Mouse (Mus musculus) hindbrain, embryonic 10.5 days (tissue): ENCODE results near the gene Ccdc146. TPM values are rescaled to one million over a fixed set of nuclear protein-coding genes. Genes with fewer than 3 reads are reported as not detected.
A peak's percentile ranks its signal among the peaks of the same experiment; 100 is the strongest.
"Not testable (repeated sequence)": the region's sequence is repeated elsewhere in the genome, so short reads cannot be mapped to it uniquely, and the experiment has no call there.

Experiments
- DNase-seq: peaks from one replicate; pipeline ENCODE4 v3.0.0-alpha.2; 2017; ENCODE audit warnings: low spot score
- H3K27ac ChIP-seq: fragments of 300-500 bp; sonication (generic); 2 replicates; pipeline ENCODE4 v1.5.1; 2016; ENCODE audit warnings: mild to moderate bottlenecking, moderate library complexity
- H3K27me3 ChIP-seq: fragments of 300-500 bp; sonication (generic); 2 replicates; pipeline ENCODE4 v1.6.1; 2016; ENCODE audit warnings: mild to moderate bottlenecking; ENCODE audit not compliant: poor library complexity, insufficient read depth, severe bottlenecking
- H3K36me3 ChIP-seq: fragments of 300-500 bp; sonication (generic); 2 replicates; pipeline ENCODE4 v1.6.1; 2016; ENCODE audit warnings: mild to moderate bottlenecking, moderate library complexity
- H3K4me1 ChIP-seq: fragments of 300-500 bp; sonication (generic); replicated peaks from 2 replicates; pipeline ENCODE4 v1.6.1; 2016; ENCODE audit warnings: mild to moderate bottlenecking
- H3K4me3 ChIP-seq: fragments of 300-500 bp; sonication (generic); 2 replicates; pipeline ENCODE4 v1.5.1; 2016; ENCODE audit warnings: mild to moderate bottlenecking, moderate library complexity
- H3K9me3 ChIP-seq: fragments of 300-500 bp; sonication (generic); 2 replicates; pipeline ENCODE4 v1.6.1; 2016; ENCODE audit warnings: mild to moderate bottlenecking, moderate library complexity
- WGBS: fragments of 180-500 bp; shearing (Covaris S2); methylation state at CpG from one replicate; pipeline ENCODE4 v1.1.7; 2016; 5-methylcytosine and 5-hydroxymethylcytosine counted together
- polyA plus RNA-seq: library from polyadenylated mRNA; unstranded; fragments of >200 nt; fragmentation: Nextera tagmentation; extraction: Ambion mirVana; gene quantifications from 2 replicates; pipeline ENCODE4 v1.2.1, GENCODE M21; 2016

Gene Ccdc146
- polyA plus RNA-seq, 1 experiment from 2014 or later = 1.3 TPM

GRCm38 (mm10) chr5:21358648-21359047 lies 65.8 kb downstream of the Ccdc146 start:
- Histone ChIP-seq H3K9me3 (no peaks in the 10 kb centered on the region), H3K36me3 (no peaks in the 10 kb centered on the region), H3K27me3 (no peaks in the 10 kb centered on the region), H3K4me3 (no peak overlapping the region), H3K4me1 (peaks cover 16% of the 10 kb centered on the region), H3K27ac (no peak overlapping the region)
- WGBS = 85% methylated on average over 3 of the region's 3 CpGs
- DNase-seq = no peak

GRCm38 (mm10) chr5:21351678-21352077 lies 72.8 kb downstream of the Ccdc146 start:
- no peak overlapping the region for H3K27ac ChIP-seq
- no peaks in the 10 kb centered on the region for H3K27me3 ChIP-seq
- no peak for DNase-seq
- H3K36me3 ChIP-seq = no peaks in the 10 kb centered on the region
- no peak overlapping the region for H3K4me3 ChIP-seq
- peaks cover 20% of the 10 kb centered on the region for H3K4me1 ChIP-seq
- H3K9me3 ChIP-seq = no peaks in the 10 kb centered on the region

DNA sequence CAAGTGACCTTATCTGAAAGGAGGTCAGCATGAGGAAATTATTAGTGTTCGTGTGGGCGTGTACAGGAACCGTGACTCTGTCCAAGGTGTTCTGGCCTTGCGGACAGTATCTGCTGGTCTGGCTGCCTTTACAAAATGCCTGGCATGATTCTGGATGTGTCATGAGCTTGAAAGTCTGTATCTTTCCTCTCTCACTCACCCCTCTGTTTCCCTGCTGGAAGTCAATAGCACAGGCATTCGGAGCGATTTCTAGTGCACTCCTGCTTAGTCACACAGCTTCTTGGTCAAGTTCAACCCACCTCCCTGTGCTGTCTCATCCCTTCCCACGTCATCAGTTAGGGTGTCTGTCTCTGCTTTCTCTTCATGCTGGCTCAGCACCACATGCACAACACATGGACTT lies 76.1 kb downstream of the Ccdc146 start:
- Histone ChIP-seq H3K9me3 (no peaks in the 10 kb centered on the region), H3K27me3 (no peaks in the 10 kb centered on the region), H3K4me3 (no peak overlapping the region), H3K27ac (no peak overlapping the region), H3K4me1 (peaks cover 2% of the 10 kb centered on the region), H3K36me3 (no peaks in the 10 kb centered on the region)
- no peak for DNase-seq
- WGBS = 89% methylated on average over 7 of the region's 7 CpGs

- not testable (repeated sequence) for H3K27me3 ChIP-seq, DNase-seq, H3K27ac ChIP-seq, H3K9me3 ChIP-seq, H3K4me1 ChIP-seq, H3K36me3 ChIP-seq, H3K4me3 ChIP-seq
Measured at GRCm38 (mm10) chr5:21342265-21342664, 82.2 kb downstream of the Ccdc146 start.

- DNase-seq = no peak
- WGBS = 83% methylated on average over 1 of the region's 1 CpGs
- H3K9me3 ChIP-seq = no peaks in the 10 kb centered on the region
- H3K36me3 ChIP-seq = no peaks in the 10 kb centered on the region
- no peaks in the 10 kb centered on the region for H3K27me3 ChIP-seq
- no peak overlapping the region for H3K4me3 ChIP-seq
- no peak overlapping the region for H3K27ac ChIP-seq
- peaks cover 17% of the 10 kb centered on the region for H3K4me1 ChIP-seq
Measured at GRCm38 (mm10) chr5:21332119-21332518, 92.4 kb downstream of the Ccdc146 start.

GRCm38 (mm10) chr5:21331656-21332055 lies 92.8 kb downstream of the Ccdc146 start:
- H3K4me1 ChIP-seq = peaks cover 17% of the 10 kb centered on the region
- H3K9me3 ChIP-seq = no peaks in the 10 kb centered on the region
- no peak overlapping the region for H3K27ac ChIP-seq
- no peak for DNase-seq
- WGBS = 90% methylated on average over 5 of the region's 5 CpGs
- no peak overlapping the region for H3K4me3 ChIP-seq
- no peaks in the 10 kb centered on the region for H3K36me3 ChIP-seq
- no peaks in the 10 kb centered on the region for H3K27me3 ChIP-seq

DNA sequence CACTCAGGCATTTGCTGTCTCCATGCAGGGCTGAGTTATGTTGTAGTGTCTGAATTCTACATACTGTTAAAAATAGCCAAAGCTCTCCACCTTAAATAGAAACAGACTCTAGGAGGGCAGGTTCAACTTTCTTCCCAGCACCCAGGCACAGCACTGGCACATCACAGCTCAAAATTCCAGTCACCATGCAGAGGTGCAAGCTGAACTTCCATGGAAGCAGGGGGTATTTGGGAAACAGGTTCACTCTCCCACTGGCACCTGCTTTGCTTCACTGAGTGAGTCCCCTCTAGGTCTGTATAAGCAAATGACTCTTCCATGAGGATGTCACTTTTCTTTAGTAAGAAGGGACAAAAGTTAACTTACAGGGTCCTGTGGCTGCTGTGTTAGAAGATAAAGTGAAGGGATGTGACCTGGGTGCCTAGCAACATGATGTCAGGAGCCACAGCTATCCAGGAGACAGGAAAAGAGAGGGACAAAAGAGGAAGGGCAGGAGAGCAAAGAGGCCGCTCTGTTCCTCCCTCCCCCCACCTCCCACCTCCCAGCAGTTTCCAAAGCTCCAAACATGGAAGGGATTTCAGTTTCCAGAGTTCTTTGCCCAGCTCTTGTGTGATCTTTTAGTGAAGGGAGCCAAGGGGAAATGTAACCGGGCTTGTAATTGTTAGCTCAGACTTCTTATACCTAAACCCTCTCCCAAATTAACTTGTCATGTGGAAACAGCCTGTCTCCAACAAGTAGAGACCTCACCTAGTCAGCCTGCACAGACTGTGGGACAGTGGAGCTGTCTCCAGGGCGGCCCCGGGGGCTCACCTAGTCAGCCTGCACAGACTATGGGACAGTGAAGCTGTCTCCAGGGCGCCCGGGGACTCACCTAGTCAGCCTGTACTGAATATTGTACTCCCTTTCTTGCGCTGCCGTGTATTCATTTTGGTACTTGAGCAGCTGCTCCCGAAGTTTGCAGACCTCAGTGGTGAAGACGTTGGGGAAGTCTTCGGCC lies 94.5 kb downstream of the Ccdc146 start:
- Histone ChIP-seq H3K9me3 (no peaks in the 10 kb centered on the region), H3K27ac (peak overlapping the region; percentile 75), H3K4me1 (peaks cover 17% of the 10 kb centered on the region), H3K27me3 (no peaks in the 10 kb centered on the region), H3K36me3 (no peaks in the 10 kb centered on the region), H3K4me3 (peak overlapping the region; percentile 13; the same call in 1 of the 2 replicates)
- DNase-seq = no peak
- WGBS = 36% methylated on average over 11 of the region's 11 CpGs

DNA sequence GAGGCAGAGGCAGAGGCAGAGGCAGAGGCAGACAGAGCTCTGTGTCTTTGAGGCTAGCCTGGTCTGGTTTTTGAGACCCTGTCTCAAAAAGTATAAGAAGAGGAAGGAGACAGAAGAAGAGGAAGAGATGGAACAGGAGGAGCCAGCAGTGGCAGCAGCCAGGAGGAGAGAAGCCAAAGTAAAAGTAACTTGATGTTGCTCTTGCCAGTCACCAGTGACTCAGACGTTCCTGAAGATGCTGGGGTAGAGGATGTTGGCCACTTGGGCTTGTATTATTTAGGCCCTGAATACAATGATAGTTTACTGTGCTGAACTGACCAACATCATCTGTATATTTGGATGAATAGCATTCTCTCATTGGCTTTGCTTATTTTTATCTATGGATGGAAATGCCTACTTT lies 95.9 kb downstream of the Ccdc146 start:
- DNase-seq = no peak
- 85% methylated on average over 1 of the region's 1 CpGs for WGBS
- no peaks in the 10 kb centered on the region for H3K9me3 ChIP-seq
- no peak overlapping the region; the same call in 1 of the 2 replicates for H3K27ac ChIP-seq
- H3K4me1 ChIP-seq = peaks cover 17% of the 10 kb centered on the region
- no peaks in the 10 kb centered on the region for H3K27me3 ChIP-seq
- no peaks in the 10 kb centered on the region for H3K36me3 ChIP-seq
- H3K4me3 ChIP-seq = no peak overlapping the region

- H3K9me3 ChIP-seq = no peaks in the 10 kb centered on the region
- 59% methylated on average over 1 of the region's 1 CpGs for WGBS
- H3K27me3 ChIP-seq = no peaks in the 10 kb centered on the region
- H3K27ac ChIP-seq = no peak overlapping the region
- H3K4me3 ChIP-seq = no peak overlapping the region
- H3K36me3 ChIP-seq = no peaks in the 10 kb centered on the region
- H3K4me1 ChIP-seq = peaks cover 17% of the 10 kb centered on the region
- DNase-seq = peak; percentile 68
Measured at GRCm38 (mm10) chr5:21326494-21326893, 98.0 kb downstream of the Ccdc146 start.

DNA sequence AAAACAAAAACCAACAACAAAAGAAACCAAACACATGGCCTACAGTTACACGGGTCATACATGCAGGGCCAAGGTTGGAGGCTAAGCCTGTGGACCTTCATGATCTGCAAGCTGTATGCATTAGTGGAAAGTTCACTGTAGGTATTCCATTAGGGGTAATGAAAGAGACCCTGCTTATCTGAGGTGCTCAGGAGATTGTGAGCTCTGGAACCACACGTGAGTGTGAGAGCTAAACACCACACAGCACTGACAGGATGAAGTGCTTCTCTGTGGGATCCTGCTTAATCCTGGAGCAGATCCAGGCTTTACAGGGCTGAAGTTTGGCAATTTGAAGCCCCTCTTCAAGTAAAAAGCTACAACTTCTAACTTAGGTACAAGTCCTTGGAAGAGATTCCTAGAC lies 104.3 kb downstream of the Ccdc146 start:
- Histone ChIP-seq H3K36me3 (no peaks in the 10 kb centered on the region), H3K4me3 (no peak overlapping the region), H3K4me1 (no peaks in the 10 kb centered on the region), H3K27ac (no peak overlapping the region), H3K27me3 (no peaks in the 10 kb centered on the region), H3K9me3 (no peaks in the 10 kb centered on the region)
- 81% methylated on average over 2 of the region's 2 CpGs for WGBS
- DNase-seq = no peak

DNA sequence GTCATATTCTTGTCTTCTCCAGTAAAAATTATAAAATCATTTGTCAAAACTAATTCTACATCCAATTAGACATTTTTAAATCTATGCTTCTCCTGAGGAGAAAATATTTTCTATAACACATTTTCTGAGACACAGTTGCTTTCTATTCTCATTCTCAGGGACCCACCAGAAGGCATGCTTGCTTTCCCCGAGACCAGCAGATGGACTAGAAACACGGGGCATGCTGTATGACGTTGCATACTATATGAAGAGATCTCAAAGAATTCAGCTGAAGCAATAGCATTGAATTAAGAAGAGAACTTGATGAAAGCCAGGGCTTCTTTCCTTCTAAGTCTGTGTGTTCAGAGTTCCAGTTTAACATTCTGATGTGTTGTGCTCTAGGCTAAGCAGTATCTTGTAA lies 109.8 kb downstream of the Ccdc146 start:
- no peaks in the 10 kb centered on the region for H3K9me3 ChIP-seq
- DNase-seq = no peak
- no peaks in the 10 kb centered on the region for H3K27me3 ChIP-seq
- no peak overlapping the region for H3K4me3 ChIP-seq
- H3K27ac ChIP-seq = no peak overlapping the region
- WGBS = 84% methylated on average over 3 of the region's 3 CpGs
- no peaks in the 10 kb centered on the region for H3K4me1 ChIP-seq
- no peaks in the 10 kb centered on the region for H3K36me3 ChIP-seq

GRCm38 (mm10) chr5:21307165-21307564 lies 117.3 kb downstream of the Ccdc146 start:
- peaks cover 6% of the 10 kb centered on the region; the same call in 1 of the 2 replicates for H3K4me1 ChIP-seq
- 68% methylated on average over 5 of the region's 5 CpGs for WGBS
- H3K4me3 ChIP-seq = no peak overlapping the region
- no peaks in the 10 kb centered on the region for H3K36me3 ChIP-seq
- no peaks in the 10 kb centered on the region for H3K27me3 ChIP-seq
- no peak overlapping the region for H3K27ac ChIP-seq
- no peaks in the 10 kb centered on the region for H3K9me3 ChIP-seq
- no peak for DNase-seq

DNA sequence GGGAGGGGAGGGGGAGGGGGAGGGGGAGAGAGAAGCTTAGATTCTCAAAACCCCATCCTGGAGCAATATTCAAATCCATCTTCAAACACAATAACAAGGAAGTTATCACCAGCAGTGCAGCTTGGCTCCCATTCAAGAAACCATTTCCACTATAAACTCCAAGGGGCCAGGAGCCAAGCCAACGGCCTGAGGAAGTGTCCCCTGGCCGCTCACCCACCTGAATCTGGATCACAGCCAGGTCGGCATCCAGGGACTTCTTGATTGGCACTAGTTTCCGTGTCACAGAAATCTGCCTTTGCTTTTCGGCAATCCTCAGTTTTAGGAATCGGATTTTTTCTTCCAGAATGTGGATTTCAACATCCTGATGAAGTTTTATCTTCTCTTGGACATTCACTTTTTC lies 123.5 kb downstream of the Ccdc146 start:
- no peaks in the 10 kb centered on the region for H3K36me3 ChIP-seq
- no peak overlapping the region for H3K4me3 ChIP-seq
- no peak overlapping the region for H3K27ac ChIP-seq
- no peaks in the 10 kb centered on the region for H3K27me3 ChIP-seq
- H3K4me1 ChIP-seq = 0 out of 2 replicates have a peak, but pooled peaks cover 4% of the 10 kb centered on the region
- DNase-seq = no peak
- 87% methylated on average over 6 of the region's 6 CpGs for WGBS
- H3K9me3 ChIP-seq = no peaks in the 10 kb centered on the region
